Mouse (Mus musculus) bone marrow macrophage, adult 2 months (primary cell): ENCODE measurements at regions not wholly inside any gene's neighbourhood (a gene's known extent, or its start where the extent isn't known, plus 50 kb on each side); places are given as distances from the start of the nearest gene placed in this dataset.

Experiments
- CTCF ChIP-seq: IDR thresholded peaks from 2 replicates; pipeline ENCODE4 v1.5.1; 2012; ENCODE audit warnings: low read depth, mild to moderate bottlenecking, low read length, moderate library complexity
- POLR2A ChIP-seq: IDR thresholded peaks from 2 replicates; pipeline ENCODE4 v1.6.1; 2012; ENCODE audit warnings: mild to moderate bottlenecking, low read depth, low read length, borderline replicate concordance

DNA sequence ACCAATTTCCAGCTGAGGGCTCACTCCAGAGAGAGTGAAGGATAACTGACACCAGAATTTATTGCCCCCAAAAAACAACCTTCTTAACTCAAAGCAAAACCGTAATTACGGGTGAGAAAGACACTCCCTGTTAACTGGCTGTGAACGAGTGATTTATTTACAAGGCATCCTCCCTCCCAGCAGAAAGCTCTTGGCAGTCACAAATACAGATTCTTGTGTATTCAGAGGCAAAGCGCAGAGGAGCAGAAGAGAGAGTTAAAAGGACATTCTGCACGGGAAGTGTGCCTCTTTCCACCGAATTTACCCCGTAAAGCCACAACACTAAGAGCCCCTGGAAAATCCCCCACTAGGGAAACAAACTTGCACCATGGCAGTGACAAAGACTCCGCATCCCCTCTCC, 312.3 kb upstream of the Jarid2 start:
- TF ChIP-seq CTCF (no peak), POLR2A (no peak)
